Mouse (Mus musculus) intestine, embryonic 16.5 days (tissue): ENCODE results near the gene Tas1r3. TPM values are rescaled to one million over a fixed set of nuclear protein-coding genes. Genes with fewer than 3 reads are reported as not detected.

ENCODE experiments used
- ATAC-seq: fragments of 200-750 bp; cut with Nextera tagmentation; 2 replicates; pipeline ENCODE4 v1.8.0; 2017; ENCODE audit warnings: moderate TSS enrichment, moderate library complexity
- H3K27ac ChIP-seq: fragments of 300-500 bp; sonication (generic); 2 replicates; pipeline ENCODE4 v1.5.1; 2014; ENCODE audit warnings: mild to moderate bottlenecking, low read length
- H3K27me3 ChIP-seq: fragments of 300-500 bp; sonication (generic); replicated peaks from 2 replicates; pipeline ENCODE4 v1.6.1; 2014; ENCODE audit warnings: low read length, control low read depth, mixed read lengths; ENCODE audit not compliant: control insufficient read depth, insufficient read depth
- H3K36me3 ChIP-seq: fragments of 300-500 bp; sonication (generic); 2 replicates; pipeline ENCODE4 v1.6.1; 2014; ENCODE audit warnings: low read length, control low read depth; ENCODE audit not compliant: control insufficient read depth, insufficient read depth
- H3K4me1 ChIP-seq: fragments of 300-500 bp; sonication (generic); 2 replicates; pipeline ENCODE4 v1.6.1; 2014; ENCODE audit warnings: low read length, control low read depth, mixed read lengths; ENCODE audit not compliant: control insufficient read depth, insufficient read depth
- H3K4me2 ChIP-seq: fragments of 300-500 bp; sonication (generic); 2 replicates; pipeline ENCODE4 v1.6.1; 2014; ENCODE audit warnings: low read depth, low read length, control low read depth
- H3K4me3 ChIP-seq: fragments of 300-500 bp; sonication (generic); 2 replicates; pipeline ENCODE4 v1.5.1; 2014; ENCODE audit warnings: mild to moderate bottlenecking, low read length
- H3K9ac ChIP-seq: fragments of 300-500 bp; sonication (generic); 2 replicates; pipeline ENCODE4 v1.6.1; 2014; ENCODE audit warnings: low read depth, low read length
- H3K9me3 ChIP-seq: fragments of 300-500 bp; sonication (generic); 2 replicates; pipeline ENCODE4 v1.6.1; 2016; ENCODE audit warnings: low read length, control low read depth; ENCODE audit not compliant: control insufficient read depth
- WGBS: fragments of 180-500 bp; shearing (Covaris S2); extraction: QIAGEN DNeasy Blood & Tissue Kit; methylation state at CpG from one replicate; pipeline ENCODE4 v1.1.7; 2014; 5-methylcytosine and 5-hydroxymethylcytosine counted together
- polyA plus RNA-seq: library from polyadenylated mRNA; unstranded; fragments of >200 nt; fragmentation: Nextera tagmentation; extraction: Ambion mirVana; gene quantifications from 2 replicates; pipeline ENCODE4 v1.2.1, GENCODE M21; 2015

Gene Tas1r3
- polyA plus RNA-seq, 1 experiment from 2014 or later, result 0.32 TPM

DNA sequence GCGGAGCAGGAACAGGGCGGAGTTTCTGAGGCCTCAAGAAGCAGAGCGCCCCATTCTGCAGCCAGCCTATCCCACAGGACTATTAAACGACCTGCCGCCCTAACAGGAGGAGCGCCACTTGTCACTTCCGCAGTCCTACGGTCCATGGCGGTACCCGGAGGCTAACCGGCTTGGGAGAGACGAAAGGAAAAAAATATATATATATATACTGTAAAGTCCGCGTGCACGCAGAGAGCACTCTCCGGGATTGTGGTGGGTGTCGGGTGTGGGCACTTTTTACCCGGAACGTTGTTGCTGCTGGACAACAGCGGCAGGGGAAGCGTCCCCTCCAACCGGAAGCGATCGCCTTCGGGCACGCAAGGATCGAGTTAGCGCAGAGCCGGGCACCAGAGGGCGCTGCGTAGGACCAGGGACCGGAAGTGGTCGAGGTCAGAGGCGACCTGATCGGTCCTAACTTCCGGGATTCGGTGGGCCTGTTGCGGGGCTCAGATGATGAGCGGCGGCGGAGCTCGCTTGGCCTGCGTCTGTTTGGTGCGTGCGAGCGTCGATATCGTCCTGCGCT, 31.9 kb downstream of the Tas1r3 start, which contains the start of gene Aurkaip1:
Gene Aurkaip1, plus strand, starts transcription at position 68 of the 562 bp plus-strand sequence.
- Histone ChIP-seq H3K4me1 (peaks cover 15% of the 10 kb centered on the region), H3K9me3 (no peaks in the 10 kb centered on the region), H3K27me3 (no peaks in the 10 kb centered on the region), H3K4me2 (peak within 1 kb of the TSS; percentile 91), H3K27ac (peak within 1 kb of the TSS; percentile 95), H3K36me3 (0 out of 2 replicates have a peak, but pooled peaks cover 7% of the 10 kb centered on the region), H3K9ac (peak within 1 kb of the TSS; percentile 95), H3K4me3 (peak within 1 kb of the TSS; percentile 87)
- WGBS, result under 1% methylated on average over 49 of the region's 49 CpGs
- peak; percentile 97 for ATAC-seq

DNA sequence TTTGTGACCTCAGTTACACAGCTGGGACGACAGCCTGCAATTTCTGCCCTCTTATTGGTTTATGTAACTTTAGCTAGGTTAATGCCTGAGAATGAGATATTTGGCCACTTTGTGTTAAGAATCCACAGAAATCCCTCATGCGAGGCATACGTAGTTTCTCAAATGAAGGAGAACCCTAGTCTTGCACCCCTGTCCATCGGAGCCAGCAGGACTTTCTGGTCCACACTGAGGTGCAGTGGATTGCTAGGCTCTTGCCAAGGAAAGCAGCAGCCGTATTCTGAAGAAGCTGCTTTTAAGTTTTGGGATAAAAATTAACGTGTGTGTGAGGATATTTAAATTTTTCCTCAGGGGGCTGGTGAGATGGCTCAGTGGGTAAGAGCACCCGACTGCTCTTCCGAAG, 32.6 kb downstream of the Tas1r3 start:
- peak overlapping the region; percentile 87 for H3K4me3 ChIP-seq
- no peaks in the 10 kb centered on the region for H3K9me3 ChIP-seq
- H3K36me3 ChIP-seq, result 0 out of 2 replicates have a peak, but pooled peaks cover 7% of the 10 kb centered on the region
- peak overlapping the region; percentile 25; the same call in 1 of the 2 replicates for H3K27ac ChIP-seq
- ATAC-seq, result no peak
- no peaks in the 10 kb centered on the region for H3K27me3 ChIP-seq
- no peak overlapping the region for H3K9ac ChIP-seq
- H3K4me2 ChIP-seq, result peak overlapping the region; percentile 48; the same call in 1 of the 2 replicates
- peaks cover 15% of the 10 kb centered on the region for H3K4me1 ChIP-seq
- WGBS, result 49% methylated on average over 8 of the region's 8 CpGs

DNA sequence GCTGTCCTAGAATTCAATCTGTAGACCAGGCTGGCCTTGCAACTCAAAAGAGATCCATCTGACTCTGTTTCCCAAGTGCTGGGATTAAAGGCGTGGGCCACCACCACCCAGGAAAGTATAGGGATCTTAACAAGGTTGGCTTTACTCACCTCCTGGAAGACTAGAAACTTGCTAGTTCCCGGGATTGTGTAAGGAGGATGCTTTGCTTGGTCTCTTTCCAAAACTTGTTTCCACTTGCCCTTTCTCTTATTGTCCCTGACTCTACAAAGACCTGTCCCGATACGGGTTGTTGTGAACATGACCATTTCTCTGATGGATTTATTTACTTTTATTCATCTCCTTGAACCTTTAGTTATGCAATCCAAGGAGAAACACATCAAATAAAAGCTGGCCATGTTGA, 33.3 kb downstream of the Tas1r3 start:
- 93% methylated on average over 4 of the region's 4 CpGs for WGBS
- ATAC-seq, result no peak
- Histone ChIP-seq H3K9ac (no peak overlapping the region), H3K27me3 (no peaks in the 10 kb centered on the region), H3K36me3 (peaks cover 13% of the 10 kb centered on the region; the same call in 1 of the 2 replicates), H3K4me3 (no peak overlapping the region), H3K27ac (no peak overlapping the region), H3K9me3 (no peaks in the 10 kb centered on the region), H3K4me2 (no peak overlapping the region), H3K4me1 (peaks cover 15% of the 10 kb centered on the region)

DNA sequence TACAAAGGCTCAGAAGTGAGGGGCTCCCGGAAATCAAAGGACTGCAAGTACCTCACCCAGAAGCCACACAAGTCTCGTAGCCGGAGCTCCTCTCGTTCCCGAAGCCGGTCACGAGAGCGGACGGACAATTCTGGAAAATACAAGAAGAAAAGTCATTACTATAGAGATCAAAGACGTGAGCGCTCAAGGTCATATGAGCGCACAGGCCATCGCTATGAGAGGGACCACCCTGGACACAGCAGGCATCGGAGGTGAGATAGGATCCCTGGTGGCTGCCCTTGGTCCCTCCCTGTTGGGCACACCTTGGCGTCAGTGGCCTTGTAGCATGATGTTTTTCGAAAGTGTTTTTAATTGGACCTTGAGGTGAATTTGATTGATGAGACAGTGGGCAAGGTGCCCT, 39.7 kb downstream of the Tas1r3 start:
- Histone ChIP-seq H3K9ac (no peak overlapping the region), H3K4me1 (no peaks in the 10 kb centered on the region), H3K9me3 (no peaks in the 10 kb centered on the region), H3K27ac (no peak overlapping the region), H3K4me3 (no peak overlapping the region), H3K27me3 (no peaks in the 10 kb centered on the region), H3K4me2 (no peak overlapping the region), H3K36me3 (peaks cover 40% of the 10 kb centered on the region)
- 94% methylated on average over 16 of the region's 16 CpGs for WGBS
- no peak; the same call in 1 of the 2 replicates for ATAC-seq

DNA sequence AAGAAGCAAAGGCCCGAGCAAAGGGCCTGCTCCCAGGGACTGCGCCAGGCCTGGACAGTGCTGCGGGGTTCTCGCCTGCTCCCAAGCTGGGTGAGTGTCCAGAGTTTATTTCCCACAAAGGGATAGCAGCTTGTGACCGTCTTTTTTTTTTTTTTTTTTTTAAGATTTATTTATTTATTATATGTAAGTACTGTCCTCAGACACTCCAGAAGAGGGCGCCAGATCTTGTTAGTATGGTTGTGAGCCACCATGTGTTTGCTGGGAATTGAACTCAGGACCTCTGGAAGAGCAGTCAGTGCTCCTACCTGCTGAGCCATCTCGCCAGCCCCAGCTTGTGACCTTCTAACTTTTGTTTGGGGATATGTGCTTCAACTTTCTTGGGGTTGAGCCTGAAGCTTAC, 42.1 kb downstream of the Tas1r3 start:
- no peak overlapping the region for H3K27ac ChIP-seq

DNA sequence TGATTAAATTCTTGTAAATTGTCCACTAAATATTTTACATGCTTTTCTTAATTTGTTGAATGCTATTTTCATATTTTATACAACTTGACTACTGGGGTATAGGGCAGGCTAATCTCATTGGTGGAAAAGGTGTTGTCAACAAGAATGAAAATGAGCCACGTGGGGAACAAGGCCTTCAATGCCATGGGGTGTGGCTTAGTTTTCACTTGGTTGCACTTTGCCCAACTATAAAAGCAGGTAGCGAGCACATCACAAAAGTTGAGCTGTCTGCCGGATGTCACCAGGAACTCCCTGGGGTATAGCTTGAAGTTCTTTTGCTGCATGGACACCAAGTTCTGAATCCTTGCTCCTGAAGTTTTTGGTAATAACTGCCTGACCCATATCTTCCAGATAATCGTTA, 45.6 kb downstream of the Tas1r3 start:
- H3K9me3 ChIP-seq, result no peaks in the 10 kb centered on the region
- no peak overlapping the region for H3K9ac ChIP-seq
- peaks cover 17% of the 10 kb centered on the region for H3K4me1 ChIP-seq
- no peaks in the 10 kb centered on the region for H3K27me3 ChIP-seq
- peak; percentile 64; the same call in 1 of the 2 replicates for ATAC-seq
- WGBS, result 68% methylated on average over 4 of the region's 4 CpGs
- H3K36me3 ChIP-seq, result peaks cover 34% of the 10 kb centered on the region
- H3K27ac ChIP-seq, result no peak overlapping the region
- no peak overlapping the region for H3K4me3 ChIP-seq
- H3K4me2 ChIP-seq, result no peak overlapping the region

More for the DNA sequence above, 42.1 kb downstream of the Tas1r3 start:
- H3K4me1 ChIP-seq, result 0 out of 2 replicates have a peak, but pooled peaks cover 4% of the 10 kb centered on the region
- H3K4me3 ChIP-seq, result no peak overlapping the region
- ATAC-seq, result no peak
- no peak overlapping the region for H3K9ac ChIP-seq
- H3K4me2 ChIP-seq, result no peak overlapping the region
- no peaks in the 10 kb centered on the region for H3K27me3 ChIP-seq
- WGBS, result 73% methylated on average over 7 of the region's 7 CpGs
- peaks cover 51% of the 10 kb centered on the region for H3K36me3 ChIP-seq
- H3K9me3 ChIP-seq, result no peaks in the 10 kb centered on the region

DNA sequence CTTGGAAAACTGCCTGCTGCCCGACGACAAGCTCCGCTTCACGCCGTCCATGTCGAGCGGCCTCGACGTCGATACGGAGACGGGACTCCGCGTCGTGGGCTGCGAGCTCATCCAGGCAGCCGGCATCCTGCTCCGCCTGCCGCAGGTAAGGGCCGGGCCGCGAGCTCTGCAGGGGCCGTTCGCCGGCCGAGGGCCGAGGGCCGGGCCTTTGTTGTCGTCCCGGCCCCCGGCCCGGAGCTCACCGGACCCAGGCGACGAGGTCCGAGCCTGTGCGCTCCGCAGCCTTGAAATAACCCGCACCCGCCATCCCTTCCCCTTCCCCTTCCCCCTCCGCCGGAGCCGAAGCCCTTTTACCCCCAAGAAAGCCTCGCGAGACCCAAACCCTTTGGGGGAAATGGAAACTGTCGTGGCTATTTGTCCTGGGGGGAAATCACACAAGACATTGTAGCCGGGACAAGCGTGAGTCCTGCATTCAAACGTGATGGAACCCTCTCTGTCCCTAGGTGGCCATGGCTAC, 50.4 kb downstream of the Tas1r3 start:
- peak overlapping the region; percentile 87 for H3K27ac ChIP-seq
- no peaks in the 10 kb centered on the region for H3K9me3 ChIP-seq
- peaks cover 19% of the 10 kb centered on the region for H3K4me1 ChIP-seq
- peak; percentile 45 for ATAC-seq
- peak overlapping the region; percentile 96 for H3K9ac ChIP-seq
- peaks cover 20% of the 10 kb centered on the region for H3K36me3 ChIP-seq
- under 1% methylated on average over 49 of the region's 49 CpGs for WGBS
- no peaks in the 10 kb centered on the region for H3K27me3 ChIP-seq
- H3K4me2 ChIP-seq, result peak overlapping the region; percentile 84
- peak overlapping the region; percentile 97 for H3K4me3 ChIP-seq

DNA sequence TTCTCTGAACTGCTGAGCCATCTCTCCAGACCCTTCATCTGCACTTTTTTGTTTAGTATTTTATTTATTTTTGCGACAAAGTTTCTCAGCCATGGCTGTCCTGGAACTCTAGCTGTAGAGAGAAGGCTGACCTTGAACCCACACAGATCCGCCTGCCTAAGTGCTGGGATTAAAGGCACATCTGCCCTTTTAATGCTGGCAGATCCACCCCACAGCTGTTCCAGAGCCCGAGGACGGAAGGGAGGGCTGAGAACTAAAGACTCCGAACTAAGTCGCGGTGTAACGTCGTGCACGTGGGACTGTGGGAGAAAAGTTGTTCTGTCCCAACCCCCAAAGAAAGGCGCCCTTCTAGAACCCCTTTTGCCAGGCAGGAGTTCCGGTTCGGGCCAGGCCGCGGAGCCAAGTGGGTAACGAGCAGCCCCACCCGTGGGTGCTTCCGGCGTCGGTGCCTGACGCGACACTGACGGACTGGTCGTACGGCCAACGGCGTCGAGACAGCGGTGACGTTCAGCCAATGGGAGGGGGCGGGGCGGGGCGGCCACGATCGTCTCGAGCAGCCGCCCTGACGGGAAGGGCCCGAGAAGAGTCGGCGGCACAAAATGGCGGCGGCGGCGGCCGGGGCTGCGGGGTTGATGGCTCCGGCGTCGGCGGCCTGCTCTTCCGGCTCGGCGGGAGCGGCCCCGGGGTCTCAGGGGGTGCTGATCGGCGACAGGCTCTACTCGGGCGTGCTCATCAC, 51.1 kb downstream of the Tas1r3 start, which contains the start of gene Ccnl2:
Gene Ccnl2, plus strand, starts transcription at position 561 of the 736 bp plus-strand sequence.
- Histone ChIP-seq H3K27me3 (no peaks in the 10 kb centered on the region), H3K9ac (peak within 1 kb of the TSS; percentile 96), H3K27ac (peak within 1 kb of the TSS; percentile 94), H3K9me3 (no peaks in the 10 kb centered on the region), H3K36me3 (peaks cover 22% of the 10 kb centered on the region), H3K4me3 (peak within 1 kb of the TSS; percentile 97), H3K4me1 (peaks cover 19% of the 10 kb centered on the region), H3K4me2 (peak within 1 kb of the TSS; percentile 84)
- WGBS, result 1% methylated on average over 38 of the region's 60 CpGs
- peak; percentile 99 for ATAC-seq
